Mouse (Mus musculus): ENCODE measurements at regions not wholly inside any gene's neighbourhood (a gene's known extent, or its start where the extent isn't known, plus 50 kb on each side); places are given as distances from the start of the nearest gene placed in this dataset.

DNA sequence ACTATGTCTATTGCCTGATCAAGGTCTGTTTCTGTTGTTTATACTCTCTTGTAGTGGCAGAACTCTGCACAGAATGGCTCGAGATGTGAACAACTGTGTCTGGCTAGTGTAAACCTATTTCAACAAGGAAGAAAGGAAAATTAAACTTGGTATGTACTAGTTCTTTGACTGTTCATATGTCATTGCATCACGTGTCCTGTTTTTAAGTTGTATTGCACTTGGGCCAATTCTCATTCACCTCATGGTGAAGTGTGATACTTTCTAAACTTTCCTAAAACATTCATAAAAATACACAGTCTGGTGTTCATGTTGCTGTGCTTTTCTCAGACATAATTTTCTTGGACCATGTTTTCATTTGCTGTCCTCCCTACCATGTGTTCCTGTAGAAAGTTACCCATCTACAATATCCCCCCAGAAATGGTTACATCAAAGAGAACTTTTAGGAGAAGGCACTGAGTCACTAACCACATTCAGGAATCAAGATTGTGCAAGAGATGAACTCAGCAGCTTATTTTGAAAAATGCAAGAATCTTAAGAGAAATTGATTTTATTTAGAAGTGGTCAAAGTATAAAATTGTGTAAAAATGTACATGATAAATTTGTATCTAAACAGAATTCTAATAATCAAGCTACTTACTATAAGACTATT, 369.7 kb upstream of the Ctso start:
- no peaks in the 10 kb centered on the region for H3K27me3 ChIP-seq (ENCODE audit: control insufficient read depth, insufficient read depth, low read length)
- H3K27ac ChIP-seq (ENCODE audit: insufficient read depth, low read length), result no peak overlapping the region
- 93% methylated on average over 2 of the region's 2 CpGs for WGBS
- no peak overlapping the region for H3K4me3 ChIP-seq (replicated peaks; ENCODE audit: insufficient read depth, low read depth, low read length)
- TF ChIP-seq CTCF (IDR thresholded peaks at IDR 0.05; ENCODE audit: borderline replicate concordance, insufficient read depth, low read depth, low read length) (no peak), POLR2A (IDR thresholded peaks at IDR 0.05; ENCODE audit: borderline replicate concordance, insufficient read depth, low read length) (no peak)
- no peaks in the 10 kb centered on the region for H3K4me1 ChIP-seq (ENCODE audit: control insufficient read depth, insufficient read depth, low read length)
- no peak for DNase-seq

DNA sequence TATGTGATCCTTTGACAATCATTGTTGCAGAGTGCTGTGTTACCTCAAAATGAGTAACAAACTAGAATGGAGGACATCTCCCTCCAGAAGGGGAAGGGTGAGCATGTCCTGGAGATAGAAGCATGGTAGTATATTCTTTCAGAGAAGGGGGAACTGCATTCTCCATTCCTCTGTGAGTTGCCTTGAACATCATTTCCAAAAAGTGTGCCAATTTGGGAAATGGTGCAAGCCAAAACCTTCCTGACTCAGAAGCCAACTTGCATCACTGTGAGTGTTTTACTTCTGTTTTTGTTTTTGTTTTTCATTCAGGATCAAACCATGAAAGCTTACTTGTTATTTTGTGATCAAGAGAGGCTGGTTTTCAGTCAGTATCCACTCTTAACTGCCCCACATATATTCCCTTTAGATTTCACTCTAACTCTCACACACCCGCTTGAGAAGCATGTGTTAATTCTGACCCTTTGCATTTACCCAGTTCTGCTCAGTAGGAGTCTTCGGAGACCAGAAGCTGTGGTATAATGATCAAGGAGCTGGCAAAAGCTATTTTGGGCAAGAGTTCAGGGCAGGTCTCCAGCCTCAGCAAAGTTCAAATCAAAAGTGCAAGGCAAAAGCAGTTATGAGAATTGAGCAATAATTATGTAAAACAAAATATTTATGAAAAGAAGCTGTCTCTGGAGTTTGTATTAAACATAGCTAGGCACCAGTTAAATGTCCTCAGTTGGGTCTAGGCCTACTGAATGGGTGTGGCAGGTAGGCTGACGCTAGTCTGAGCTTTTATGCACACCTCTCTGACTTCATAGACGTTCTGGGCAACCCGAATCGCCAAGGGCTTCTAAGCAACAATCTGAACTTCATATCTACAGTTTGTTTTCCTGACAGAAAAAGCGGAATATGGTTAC, 368.3 kb upstream of the Ctso start:
- Histone ChIP-seq H3K4me3 (replicated peaks; ENCODE audit: insufficient read depth, low read depth, low read length) (no peak overlapping the region), H3K4me1 (ENCODE audit: control insufficient read depth, insufficient read depth, low read length) (no peaks in the 10 kb centered on the region), H3K27ac (ENCODE audit: insufficient read depth, low read length) (no peak overlapping the region), H3K27me3 (ENCODE audit: control insufficient read depth, insufficient read depth, low read length) (no peaks in the 10 kb centered on the region)
- no peak for DNase-seq
- WGBS, result 43% methylated on average over 7 of the region's 7 CpGs
- TF ChIP-seq CTCF (IDR thresholded peaks at IDR 0.05; ENCODE audit: borderline replicate concordance, insufficient read depth, low read depth, low read length) (no peak), POLR2A (IDR thresholded peaks at IDR 0.05; ENCODE audit: borderline replicate concordance, insufficient read depth, low read length) (no peak)

- H3K4me3 ChIP-seq (replicated peaks; ENCODE audit: insufficient read depth, low read depth, low read length), result no peak overlapping the region
- no peak for DNase-seq
- H3K27me3 ChIP-seq (ENCODE audit: control insufficient read depth, insufficient read depth, low read length), result no peaks in the 10 kb centered on the region
- TF ChIP-seq POLR2A (IDR thresholded peaks at IDR 0.05; ENCODE audit: borderline replicate concordance, insufficient read depth, low read length) (no peak), CTCF (IDR thresholded peaks at IDR 0.05; ENCODE audit: borderline replicate concordance, insufficient read depth, low read depth, low read length) (no peak)
- H3K4me1 ChIP-seq (ENCODE audit: control insufficient read depth, insufficient read depth, low read length), result no peaks in the 10 kb centered on the region
- 80% methylated on average over 1 of the region's 1 CpGs for WGBS
- H3K27ac ChIP-seq (ENCODE audit: insufficient read depth, low read length), result no peak overlapping the region
These were observed 367.7 kb upstream of the Ctso start for GRCm38 (mm10) chr3:81564757-81565063.

GRCm38 (mm10) chr3:81583387-81584027, 348.9 kb upstream of the Ctso start:
- TF ChIP-seq POLR2A (IDR thresholded peaks at IDR 0.05; ENCODE audit: borderline replicate concordance, insufficient read depth, low read length) (no peak), CTCF (IDR thresholded peaks at IDR 0.05; ENCODE audit: borderline replicate concordance, insufficient read depth, low read depth, low read length) (no peak)

DNA sequence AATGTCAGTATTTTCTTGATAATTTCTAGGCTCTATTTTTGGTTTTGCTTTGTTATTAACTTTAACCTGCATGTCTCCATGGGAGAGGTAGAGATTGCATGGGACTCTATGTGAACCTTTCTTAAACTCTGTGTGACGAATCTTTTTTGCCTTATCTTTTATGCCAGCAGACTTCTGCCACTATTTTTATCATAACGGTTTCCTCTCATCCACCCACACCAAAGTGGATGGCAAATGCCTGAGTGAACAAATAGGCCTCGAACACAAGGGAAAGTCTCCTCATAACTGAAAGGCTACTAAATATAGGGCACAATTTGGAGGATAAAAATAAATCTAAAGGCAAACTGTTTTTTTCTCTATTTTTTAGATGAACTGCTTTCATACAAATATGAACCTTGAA, 343.3 kb upstream of the Ctso start:
- H3K4me1 ChIP-seq (ENCODE audit: control insufficient read depth, insufficient read depth, low read length), result no peaks in the 10 kb centered on the region
- no peak overlapping the region for H3K27ac ChIP-seq (ENCODE audit: insufficient read depth, low read length)
- WGBS, result 75% methylated on average over 3 of the region's 3 CpGs
- H3K4me3 ChIP-seq (replicated peaks; ENCODE audit: insufficient read depth, low read depth, low read length), result no peak overlapping the region
- no peak for DNase-seq
- H3K27me3 ChIP-seq (ENCODE audit: control insufficient read depth, insufficient read depth, low read length), result no peaks in the 10 kb centered on the region
- no peak for TF ChIP-seq CTCF (IDR thresholded peaks at IDR 0.05; ENCODE audit: borderline replicate concordance, insufficient read depth, low read depth, low read length)
- no peak for TF ChIP-seq POLR2A (IDR thresholded peaks at IDR 0.05; ENCODE audit: borderline replicate concordance, insufficient read depth, low read length)

More at GRCm38 (mm10) chr3:81583387-81584027, 348.9 kb upstream of the Ctso start:
- no peak for DNase-seq
- WGBS, result 72% methylated on average over 7 of the region's 7 CpGs
- H3K4me1 ChIP-seq (ENCODE audit: control insufficient read depth, insufficient read depth, low read length), result no peaks in the 10 kb centered on the region
- H3K27ac ChIP-seq (ENCODE audit: insufficient read depth, low read length), result no peak overlapping the region
- no peak overlapping the region for H3K4me3 ChIP-seq (replicated peaks; ENCODE audit: insufficient read depth, low read depth, low read length)
- H3K27me3 ChIP-seq (ENCODE audit: control insufficient read depth, insufficient read depth, low read length), result no peaks in the 10 kb centered on the region

DNA sequence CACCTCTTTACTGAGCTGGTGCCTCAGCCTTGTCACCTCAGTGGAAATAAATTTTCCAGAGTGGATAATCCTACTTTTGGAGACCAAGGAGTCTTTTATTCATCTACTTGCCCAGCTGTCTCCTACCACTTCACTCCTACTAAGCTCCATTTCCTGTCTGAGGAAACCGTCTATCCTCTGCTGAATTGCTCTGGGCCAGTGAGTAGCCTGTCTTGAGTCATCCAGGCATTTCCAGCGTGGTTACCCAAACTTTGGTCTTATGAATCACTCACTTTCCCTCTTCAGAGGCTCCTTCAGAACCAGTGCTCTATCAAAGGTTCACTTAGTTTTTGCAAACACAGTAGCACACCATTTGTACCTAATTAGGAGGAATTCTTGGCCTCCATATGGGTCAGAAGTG, 303.2 kb upstream of the Ctso start:
- no peaks in the 10 kb centered on the region for H3K27me3 ChIP-seq (ENCODE audit: control insufficient read depth, insufficient read depth, low read length)
- 63% methylated on average over 2 of the region's 2 CpGs for WGBS
- no peak for DNase-seq
- H3K4me3 ChIP-seq (replicated peaks; ENCODE audit: insufficient read depth, low read depth, low read length), result no peak overlapping the region
- no peak overlapping the region for H3K27ac ChIP-seq (ENCODE audit: insufficient read depth, low read length)
- TF ChIP-seq CTCF (IDR thresholded peaks at IDR 0.05; ENCODE audit: borderline replicate concordance, insufficient read depth, low read depth, low read length) (no peak), POLR2A (IDR thresholded peaks at IDR 0.05; ENCODE audit: borderline replicate concordance, insufficient read depth, low read length) (no peak)
- H3K4me1 ChIP-seq (ENCODE audit: control insufficient read depth, insufficient read depth, low read length), result no peaks in the 10 kb centered on the region

GRCm38 (mm10) chr3:81658490-81658889, 273.9 kb upstream of the Ctso start:
- TF ChIP-seq CTCF (IDR thresholded peaks at IDR 0.05; ENCODE audit: borderline replicate concordance, insufficient read depth, low read depth, low read length), result no peak
- no peak for TF ChIP-seq POLR2A (IDR thresholded peaks at IDR 0.05; ENCODE audit: borderline replicate concordance, insufficient read depth, low read length)

More at GRCm38 (mm10) chr3:81658490-81658889, 273.9 kb upstream of the Ctso start:
- WGBS, result 14% methylated on average over 3 of the region's 3 CpGs
- no peaks in the 10 kb centered on the region for H3K27me3 ChIP-seq (ENCODE audit: control insufficient read depth, insufficient read depth, low read length)
- DNase-seq, result no peak
- no peak overlapping the region for H3K4me3 ChIP-seq (replicated peaks; ENCODE audit: insufficient read depth, low read depth, low read length)
- no peak overlapping the region for H3K27ac ChIP-seq (ENCODE audit: insufficient read depth, low read length)
- H3K4me1 ChIP-seq (ENCODE audit: control insufficient read depth, insufficient read depth, low read length), result no peaks in the 10 kb centered on the region
